Mouse (Mus musculus) embryonic fibroblast, embryonic 13.5 days (primary cell): ENCODE results near the gene Gmip.

Source experiments
- CTCF ChIP-seq: IDR thresholded peaks from 2 replicates; pipeline ENCODE4 v1.5.1; 2011; ENCODE audit warnings: mild to moderate bottlenecking, control low read depth, low read length, moderate library complexity, borderline replicate concordance; ENCODE audit not compliant: insufficient read depth
- POLR2A ChIP-seq: IDR thresholded peaks from 2 replicates; pipeline ENCODE4 v1.6.1; 2011; ENCODE audit warnings: low read depth, mild to moderate bottlenecking, control low read depth, low read length, moderate library complexity

GRCm38 (mm10) chr8:69822386-69823191 lies 14.1 kb downstream of the Gmip start, which contains the start of gene Lpar2:
- peak; percentile 67 for TF ChIP-seq POLR2A
- TF ChIP-seq CTCF = no peak
